Mouse (Mus musculus): Measurements from ENCODE around the gene Hoxd4. TPM values are rescaled to one million over a fixed set of nuclear protein-coding genes. Genes with fewer than 3 reads are reported as not detected.
A peak's percentile ranks its signal among the peaks of the same experiment; 100 is the strongest.

Hoxd4 gene
- polyA plus RNA-seq, 1 experiment = 5.5 TPM

DNA sequence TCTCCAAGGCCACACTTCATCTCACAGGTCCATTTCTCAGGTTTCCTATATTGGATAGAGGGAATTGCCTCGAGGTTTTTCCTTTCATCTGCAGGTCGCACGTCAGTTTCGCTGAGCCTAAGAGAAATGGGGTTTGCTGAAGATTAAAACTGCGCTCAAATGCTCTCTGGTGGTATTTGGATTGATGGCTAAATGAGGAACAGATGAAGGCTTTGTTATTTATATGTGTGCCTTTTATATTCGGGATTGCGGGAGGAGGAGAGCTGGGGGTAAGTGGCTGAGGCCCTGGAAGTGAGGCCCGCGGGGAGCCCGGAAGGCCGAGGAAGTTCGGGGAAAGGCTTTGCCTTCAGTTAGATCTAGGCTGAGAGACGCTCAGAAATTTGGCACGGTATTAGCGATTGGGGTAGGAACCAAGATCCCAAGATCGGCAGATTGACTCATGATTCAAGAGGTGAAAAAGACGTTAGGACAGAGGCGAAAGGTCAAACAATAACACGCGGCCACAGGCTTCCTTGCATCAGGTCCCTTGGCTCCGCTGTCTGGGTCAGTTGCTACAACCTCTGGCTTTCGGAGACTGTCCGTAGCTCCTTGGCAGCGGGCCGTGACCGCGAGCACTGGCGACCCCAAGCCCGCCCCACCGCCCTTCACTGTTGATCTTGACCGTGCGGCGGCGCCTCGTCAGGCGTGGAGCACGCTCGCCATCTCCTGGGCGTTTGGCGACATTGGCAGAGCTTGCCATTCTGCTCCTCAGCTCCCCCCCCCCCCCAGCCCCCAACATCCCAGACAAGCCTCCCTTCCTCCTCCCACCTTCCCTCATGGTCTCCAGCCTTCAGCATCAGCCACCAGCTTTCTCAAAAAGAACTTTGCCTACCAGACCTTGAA, 39.0 kb upstream of the Hoxd4 start:
- TF ChIP-seq POLR2A (IDR thresholded peaks at IDR 0.05; ENCODE audit: borderline replicate concordance, extremely low read depth, insufficient read depth, insufficient read length, poor library complexity, severe bottlenecking) = no peak
- peak; percentile 80 for TF ChIP-seq CTCF (IDR thresholded peaks at IDR 0.05; ENCODE audit: borderline replicate concordance, extremely low read depth, insufficient read depth, insufficient read length)
- peak; percentile 80 for DNase-seq (ENCODE audit: low read depth)

DNA sequence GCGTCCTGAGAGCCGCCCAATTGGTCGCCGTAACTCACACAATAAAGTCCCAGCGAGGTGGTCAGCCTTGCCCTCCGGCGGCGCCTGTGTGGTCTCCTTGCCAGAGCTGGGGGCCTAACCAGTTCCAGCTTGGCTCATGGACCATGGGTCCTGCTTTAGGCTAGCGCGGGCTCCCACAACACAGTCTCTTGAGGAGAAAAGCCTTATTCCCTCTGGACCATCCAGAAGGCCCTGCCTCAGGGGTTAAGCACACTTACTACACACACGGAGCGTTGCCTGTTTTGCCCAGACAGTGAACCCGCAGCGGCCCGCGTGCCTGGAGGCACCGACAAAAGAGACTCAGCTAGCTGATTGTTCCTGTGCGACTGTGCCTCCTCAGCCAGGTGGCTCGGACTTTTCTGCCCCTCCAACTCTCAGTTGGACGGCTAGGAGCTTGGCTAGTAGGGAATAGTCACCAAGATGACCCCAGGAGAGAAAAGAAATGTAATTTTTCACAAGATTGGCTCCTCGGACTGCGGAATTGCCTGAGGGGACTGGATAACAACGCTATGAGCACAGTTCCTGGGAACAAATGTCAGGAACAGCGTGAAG, 37.8 kb upstream of the Hoxd4 start:
- TF ChIP-seq CTCF (IDR thresholded peaks at IDR 0.05; ENCODE audit: borderline replicate concordance, extremely low read depth, insufficient read depth, insufficient read length) (no peak), POLR2A (IDR thresholded peaks at IDR 0.05; ENCODE audit: borderline replicate concordance, extremely low read depth, insufficient read depth, insufficient read length, poor library complexity, severe bottlenecking) (no peak)
- DNase-seq (ENCODE audit: low read depth) = no peak

DNA sequence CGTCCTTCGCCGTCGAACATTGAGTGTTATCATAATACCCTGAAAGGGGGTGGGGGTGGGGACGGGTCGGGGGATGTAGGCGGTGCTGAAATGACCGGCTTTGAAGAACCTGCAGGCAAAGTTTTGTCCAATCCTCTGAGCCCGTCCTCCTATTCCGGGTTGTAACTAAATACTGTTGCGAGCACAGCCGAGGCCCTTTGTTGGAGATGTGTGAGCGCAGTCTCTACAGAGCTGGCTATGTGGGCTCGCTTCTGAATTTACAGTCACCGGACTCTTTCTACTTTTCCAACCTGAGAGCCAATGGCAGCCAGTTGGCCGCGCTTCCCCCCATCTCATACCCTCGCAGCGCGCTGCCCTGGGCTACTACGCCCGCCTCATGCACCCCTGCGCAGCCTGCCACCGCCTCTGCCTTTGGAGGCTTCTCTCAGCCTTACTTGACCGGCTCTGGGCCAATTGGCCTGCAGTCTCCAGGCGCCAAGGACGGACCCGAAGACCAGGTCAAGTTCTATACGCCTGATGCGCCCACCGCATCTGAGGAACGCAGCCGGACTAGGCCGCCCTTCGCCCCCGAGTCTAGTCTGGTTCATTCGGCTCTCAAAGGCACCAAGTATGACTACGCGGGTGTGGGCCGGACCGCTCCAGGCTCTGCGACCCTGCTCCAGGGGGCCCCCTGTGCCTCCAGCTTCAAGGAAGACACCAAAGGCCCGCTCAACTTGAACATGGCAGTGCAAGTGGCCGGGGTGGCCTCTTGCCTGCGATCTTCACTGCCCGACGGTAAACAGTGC, 36.7 kb upstream of the Hoxd4 start, which contains the start of gene Hoxd12:
Gene Hoxd12, plus strand, starts transcription at position 133 of the 785 bp plus-strand sequence.
- no peak for TF ChIP-seq CTCF (IDR thresholded peaks at IDR 0.05; ENCODE audit: borderline replicate concordance, extremely low read depth, insufficient read depth, insufficient read length)
- TF ChIP-seq POLR2A (IDR thresholded peaks at IDR 0.05; ENCODE audit: borderline replicate concordance, extremely low read depth, insufficient read depth, insufficient read length, poor library complexity, severe bottlenecking) = no peak
- no peak for DNase-seq (ENCODE audit: low read depth)

DNA sequence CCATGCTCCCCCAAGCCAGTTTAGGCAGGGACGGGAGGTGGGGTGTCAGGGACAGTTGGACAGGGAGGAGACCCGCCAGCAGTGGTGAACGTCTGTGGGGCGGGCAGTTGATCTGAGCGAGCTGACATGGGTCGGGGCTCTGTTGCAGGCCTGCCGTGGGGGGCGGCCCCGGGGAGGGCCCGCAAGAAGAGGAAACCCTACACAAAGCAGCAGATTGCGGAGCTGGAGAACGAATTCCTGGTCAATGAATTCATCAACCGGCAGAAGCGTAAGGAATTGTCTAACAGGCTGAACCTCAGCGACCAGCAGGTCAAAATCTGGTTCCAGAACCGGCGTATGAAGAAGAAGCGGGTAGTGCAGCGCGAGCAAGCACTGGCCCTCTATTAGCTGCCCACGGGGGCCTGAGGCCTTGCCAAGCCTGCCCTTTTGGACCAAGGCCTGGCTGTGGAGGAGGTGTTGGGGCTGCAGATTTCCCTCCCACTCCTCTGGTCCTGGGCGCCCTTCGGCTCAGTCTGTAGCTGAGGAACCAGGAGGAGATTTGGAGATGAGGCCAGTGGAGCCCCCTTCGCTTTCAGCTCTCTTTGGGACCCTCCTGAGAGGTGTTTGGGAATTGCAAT, 36.0 kb upstream of the Hoxd4 start:
- no peak for DNase-seq (ENCODE audit: low read depth)
- TF ChIP-seq POLR2A (IDR thresholded peaks at IDR 0.05; ENCODE audit: borderline replicate concordance, extremely low read depth, insufficient read depth, insufficient read length, poor library complexity, severe bottlenecking) (no peak), CTCF (IDR thresholded peaks at IDR 0.05; ENCODE audit: borderline replicate concordance, extremely low read depth, insufficient read depth, insufficient read length) (no peak)

DNA sequence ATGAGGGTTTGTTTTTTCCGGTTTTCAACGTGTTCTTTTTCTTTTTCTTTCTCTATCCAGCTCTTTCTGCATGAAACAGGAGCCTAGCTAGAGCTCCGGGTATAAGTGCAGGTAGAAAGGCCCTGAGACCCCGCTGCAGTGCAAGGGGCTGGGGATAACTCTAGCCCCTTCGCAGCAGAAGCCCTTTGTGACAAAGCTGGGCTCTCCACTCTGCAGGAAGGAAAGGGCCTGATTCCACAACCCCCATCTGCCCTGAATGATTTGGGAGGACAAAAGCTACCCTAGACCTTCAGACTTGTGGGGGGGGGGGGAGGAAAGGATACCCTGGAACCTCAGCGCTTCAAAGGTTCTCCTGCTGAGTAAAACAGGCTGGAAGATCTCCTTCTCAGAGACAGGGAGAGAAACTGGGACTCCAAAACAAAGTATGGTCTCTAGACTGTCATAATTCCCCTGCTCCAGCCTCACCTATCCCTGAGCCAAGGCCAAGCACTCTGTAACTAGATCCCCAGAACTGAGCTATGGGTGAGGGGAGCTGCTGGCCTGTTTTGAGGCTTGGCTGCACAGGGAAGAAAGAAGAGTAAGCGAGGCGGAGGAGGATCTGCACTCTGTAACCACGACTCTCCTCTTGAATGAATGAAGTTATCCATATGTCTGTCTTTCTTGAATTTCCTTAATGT, 35.2 kb upstream of the Hoxd4 start:
- TF ChIP-seq CTCF (IDR thresholded peaks at IDR 0.05; ENCODE audit: borderline replicate concordance, extremely low read depth, insufficient read depth, insufficient read length) (no peak), POLR2A (IDR thresholded peaks at IDR 0.05; ENCODE audit: borderline replicate concordance, extremely low read depth, insufficient read depth, insufficient read length, poor library complexity, severe bottlenecking) (no peak)
- no peak for DNase-seq (ENCODE audit: low read depth)

DNA sequence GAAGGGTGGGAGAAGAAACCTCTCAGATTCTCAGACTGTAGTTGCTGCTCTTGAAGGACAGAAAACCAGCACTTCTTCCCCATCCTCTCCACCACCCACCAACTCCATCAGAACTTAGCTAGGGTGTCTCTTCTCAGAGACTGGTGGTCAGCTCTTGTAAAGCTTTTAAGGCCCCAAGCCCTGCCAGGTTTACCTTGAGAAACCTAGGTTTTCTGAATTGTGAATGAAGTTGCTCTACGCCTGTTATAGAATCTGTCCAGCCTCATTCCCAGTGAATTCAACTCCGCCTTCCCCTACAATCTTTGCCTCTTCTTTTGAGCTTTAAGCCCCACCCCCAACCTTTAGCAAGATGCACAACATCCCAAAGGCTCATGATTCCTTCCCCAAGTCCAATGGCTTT, 34.6 kb upstream of the Hoxd4 start:
- DNase-seq (ENCODE audit: low read depth) = no peak
- TF ChIP-seq POLR2A (IDR thresholded peaks at IDR 0.05; ENCODE audit: borderline replicate concordance, extremely low read depth, insufficient read depth, insufficient read length, poor library complexity, severe bottlenecking) = no peak
- no peak for TF ChIP-seq CTCF (IDR thresholded peaks at IDR 0.05; ENCODE audit: borderline replicate concordance, extremely low read depth, insufficient read depth, insufficient read length)

DNA sequence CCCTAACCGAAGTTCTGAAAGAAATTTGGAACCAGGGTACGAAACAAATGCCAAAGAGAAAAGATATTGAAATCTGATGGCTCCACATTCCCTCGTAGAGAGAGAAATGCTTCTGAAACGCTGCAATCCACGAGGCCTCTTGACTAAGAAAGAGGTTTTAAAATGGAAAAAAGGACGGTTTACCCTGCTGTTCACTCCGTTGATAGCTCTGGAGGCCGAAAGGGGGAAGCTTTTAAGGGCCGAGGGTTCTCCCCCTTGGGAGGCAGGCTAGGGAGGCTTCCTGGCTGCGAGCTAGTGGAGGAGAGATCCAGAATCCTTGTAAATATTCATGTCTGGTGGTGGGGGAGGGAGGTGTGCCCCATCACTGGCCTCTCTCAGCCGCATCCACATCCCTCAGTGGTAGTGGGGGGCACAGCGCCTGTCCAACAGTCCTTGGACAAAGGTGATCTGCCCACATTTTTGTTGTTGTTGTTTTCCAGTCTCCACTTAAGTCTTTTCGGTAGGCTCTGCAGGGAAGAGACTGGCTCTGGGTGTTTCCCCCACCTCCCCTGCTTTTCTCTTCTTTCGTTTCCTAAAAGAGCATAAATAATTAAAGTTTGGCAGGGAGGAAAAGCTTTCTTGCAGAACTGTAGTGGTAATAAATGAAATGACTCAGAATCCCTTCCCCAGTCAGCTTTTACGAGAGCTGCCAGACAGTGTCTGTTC, 32.7 kb upstream of the Hoxd4 start, which contains the start of gene Hoxd11:
Gene Hoxd11, plus strand, starts transcription at position 667 of the 705 bp plus-strand sequence.
- DNase-seq (ENCODE audit: low read depth) = no peak
- no peak for TF ChIP-seq CTCF (IDR thresholded peaks at IDR 0.05; ENCODE audit: borderline replicate concordance, extremely low read depth, insufficient read depth, insufficient read length)
- no peak for TF ChIP-seq POLR2A (IDR thresholded peaks at IDR 0.05; ENCODE audit: borderline replicate concordance, extremely low read depth, insufficient read depth, insufficient read length, poor library complexity, severe bottlenecking)

DNA sequence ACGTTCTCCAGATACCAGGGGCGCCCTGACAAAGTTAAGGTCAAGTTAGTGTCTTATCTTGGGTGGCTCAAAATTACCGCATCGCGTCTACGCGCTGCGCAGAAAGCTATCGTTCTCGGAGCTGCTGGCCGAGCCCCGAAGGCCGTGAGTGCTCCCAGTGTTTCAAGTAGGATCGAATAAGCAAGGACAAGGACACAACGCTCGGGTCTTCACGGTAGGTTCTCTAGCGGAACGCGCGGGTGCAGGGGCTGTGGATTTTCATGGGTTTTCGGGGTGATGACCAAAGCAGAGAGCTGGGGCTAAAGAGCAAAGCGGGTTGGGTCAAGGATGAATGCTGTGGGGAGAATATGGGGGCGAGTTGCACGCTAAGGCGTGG, 32.1 kb upstream of the Hoxd4 start:
- no peak for DNase-seq (ENCODE audit: low read depth)
- no peak for TF ChIP-seq POLR2A (IDR thresholded peaks at IDR 0.05; ENCODE audit: borderline replicate concordance, extremely low read depth, insufficient read depth, insufficient read length, poor library complexity, severe bottlenecking)
- TF ChIP-seq CTCF (IDR thresholded peaks at IDR 0.05; ENCODE audit: borderline replicate concordance, extremely low read depth, insufficient read depth, insufficient read length) = no peak

DNA sequence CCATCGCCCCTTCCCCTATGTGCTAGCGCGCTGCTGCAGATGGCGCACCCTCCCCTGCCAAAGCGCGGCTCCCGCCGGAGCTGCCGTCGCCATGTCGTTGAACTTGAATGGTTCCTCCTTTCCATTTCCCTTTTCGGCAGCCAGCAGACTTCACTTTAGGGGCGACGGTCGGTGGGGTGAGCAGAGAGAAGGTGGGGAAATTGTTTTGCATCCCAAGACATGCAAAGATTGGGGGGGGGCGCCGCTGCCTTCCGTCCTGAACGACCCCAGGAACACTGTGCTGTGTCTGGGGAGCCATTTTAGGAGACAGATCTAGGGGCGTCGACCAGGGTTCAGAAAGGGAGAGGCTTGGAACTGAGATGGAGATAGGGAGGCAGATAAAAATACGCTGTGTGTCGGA, 31.7 kb upstream of the Hoxd4 start:
- DNase-seq (ENCODE audit: low read depth) = no peak
- TF ChIP-seq POLR2A (IDR thresholded peaks at IDR 0.05; ENCODE audit: borderline replicate concordance, extremely low read depth, insufficient read depth, insufficient read length, poor library complexity, severe bottlenecking) = no peak
- no peak for TF ChIP-seq CTCF (IDR thresholded peaks at IDR 0.05; ENCODE audit: borderline replicate concordance, extremely low read depth, insufficient read depth, insufficient read length)

Measured in brain, embryonic 14.5 days (tissue).